Mouse (Mus musculus) megakaryocyte, embryonic 14.5 days (primary cell): ENCODE measurements around the gene Zpbp.

Source experiments
- FLI1 ChIP-seq: IDR thresholded peaks from 2 replicates; pipeline ENCODE4 v1.6.1; 2012; ENCODE audit warnings: low read length, inconsistent platforms, mixed read lengths
- GATA1 ChIP-seq: IDR thresholded peaks from 3 replicates; pipeline ENCODE4 v1.6.1; 2012; ENCODE audit warnings: mixed read lengths, low read length, inconsistent platforms, borderline replicate concordance

- TF ChIP-seq GATA1 (no peak), FLI1 (no peak)
Measured at GRCm38 (mm10) chr11:11371305-11371704, 90.9 kb downstream of the Zpbp start.
